Mouse (Mus musculus): ENCODE measurements at regions not wholly inside any gene's neighbourhood (a gene's known extent, or its start where the extent isn't known, plus 50 kb on each side); places are given as distances from the start of the nearest gene placed in this dataset.

GRCm38 (mm10) chr6:148599473-148599872 is 155.3 kb upstream of the Tmtc1 start:
- DNase-seq: no peak

GRCm38 (mm10) chr6:148598746-148599337 is 154.7 kb upstream of the Tmtc1 start:
- peak; percentile 20 for DNase-seq

DNA sequence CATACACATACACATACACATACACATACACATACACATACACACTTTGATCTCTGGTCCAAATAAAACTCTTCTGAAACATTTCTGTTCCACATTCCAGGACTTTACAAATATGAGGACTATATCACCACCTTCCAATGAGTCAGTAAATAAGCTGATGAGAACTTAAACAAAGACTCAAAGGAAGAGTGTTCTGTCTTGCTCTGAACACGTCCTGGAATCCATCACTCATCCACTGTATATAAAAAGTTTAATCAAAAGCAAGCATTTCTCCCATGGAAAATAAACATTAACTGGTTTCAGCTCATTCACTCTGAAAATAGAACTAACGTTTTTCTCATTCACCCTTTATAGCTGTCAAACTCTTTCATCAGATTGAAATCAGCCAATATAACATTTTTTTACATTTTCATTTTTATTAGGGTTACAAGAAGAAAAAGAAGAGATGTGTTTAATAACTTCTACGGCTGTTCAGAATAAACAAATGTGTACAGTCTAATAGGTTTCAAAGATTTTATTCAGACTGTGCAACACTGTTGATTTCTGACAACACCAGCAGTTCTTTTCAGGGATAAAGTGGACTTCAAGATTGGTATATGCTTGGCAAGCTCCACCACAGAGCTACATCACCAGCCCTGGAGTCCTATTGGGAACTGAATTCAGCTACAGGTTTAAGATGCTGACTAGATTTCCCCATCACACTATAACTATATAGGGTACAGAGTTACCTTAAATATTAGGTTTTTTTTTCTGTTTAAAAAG is 151.0 kb upstream of the Tmtc1 start:
- no peak for DNase-seq

DNA sequence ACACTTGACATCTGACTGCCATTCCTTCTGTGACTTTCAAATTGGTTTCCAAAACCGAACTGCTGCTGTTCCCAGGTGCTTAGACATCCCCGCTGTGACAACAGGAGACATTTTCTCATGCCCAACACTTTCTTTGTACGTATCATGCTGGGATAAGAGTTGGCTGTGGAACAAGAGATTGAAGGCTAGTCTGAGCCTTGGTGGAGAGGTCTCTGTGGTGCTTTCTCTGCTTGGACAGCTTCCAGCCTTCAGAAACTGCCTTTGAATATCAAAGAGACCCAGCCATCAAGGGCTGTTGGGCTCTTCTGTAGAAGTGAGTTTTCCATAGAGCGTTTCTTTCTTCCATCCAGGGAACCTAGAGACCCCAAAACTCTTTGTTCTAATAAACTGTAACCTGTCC is 144.8 kb upstream of the Tmtc1 start:
- DNase-seq: no peak

GRCm38 (mm10) chr6:148586439-148587321 is 142.5 kb upstream of the Tmtc1 start:
- DNase-seq: no peak

GRCm38 (mm10) chr6:148584126-148584525 is 139.9 kb upstream of the Tmtc1 start:
- no peak for DNase-seq

- DNase-seq: no peak
These were observed 134.1 kb upstream of the Tmtc1 start for GRCm38 (mm10) chr6:148578281-148578680.

DNA sequence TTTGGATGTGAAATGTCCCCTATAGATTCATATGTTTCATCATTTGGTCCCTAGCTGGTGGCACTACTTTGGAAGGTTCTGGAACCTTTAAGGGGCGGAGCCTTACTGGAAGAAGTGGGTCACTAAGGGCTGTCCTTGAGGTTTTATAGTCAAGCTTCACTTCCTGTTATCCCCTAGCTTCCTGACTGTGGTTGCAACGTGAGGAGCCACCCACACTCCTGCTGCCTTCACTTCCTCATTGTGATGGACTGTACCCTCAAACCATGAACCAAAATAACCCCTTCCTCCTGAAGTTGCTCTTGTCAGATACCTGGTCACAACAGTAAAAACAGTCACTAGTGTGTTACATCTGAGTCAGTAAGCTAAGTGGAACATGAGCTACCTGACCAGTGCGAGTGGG is 133.5 kb upstream of the Tmtc1 start:
- no peak for DNase-seq

- DNase-seq: no peak
These were observed 130.7 kb upstream of the Tmtc1 start for GRCm38 (mm10) chr6:148574742-148575453.

- DNase-seq: no peak
These were observed 128.0 kb upstream of the Tmtc1 start for GRCm38 (mm10) chr6:148572201-148572600.

GRCm38 (mm10) chr6:148571651-148572050 is 127.5 kb upstream of the Tmtc1 start:
- DNase-seq: no peak

DNA sequence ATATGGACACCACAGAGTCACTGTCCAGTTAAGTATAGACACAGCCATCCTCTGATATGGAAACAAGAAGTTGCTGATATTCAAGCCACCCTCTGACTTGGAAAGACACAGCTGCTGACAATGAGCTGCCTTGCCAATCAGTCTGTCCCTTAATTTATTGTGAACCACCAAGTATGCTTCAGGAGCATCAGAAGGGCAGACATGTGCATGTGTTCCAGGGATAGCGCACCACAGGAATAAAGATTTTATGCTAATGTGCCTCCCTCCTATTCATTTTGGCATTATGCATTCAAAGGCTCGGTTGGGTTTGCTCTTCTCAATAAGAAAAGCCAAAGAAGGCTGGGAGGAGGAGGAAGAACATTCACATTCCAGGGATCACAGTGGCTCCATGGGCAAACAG is 120.0 kb upstream of the Tmtc1 start:
- no peak for DNase-seq

DNA sequence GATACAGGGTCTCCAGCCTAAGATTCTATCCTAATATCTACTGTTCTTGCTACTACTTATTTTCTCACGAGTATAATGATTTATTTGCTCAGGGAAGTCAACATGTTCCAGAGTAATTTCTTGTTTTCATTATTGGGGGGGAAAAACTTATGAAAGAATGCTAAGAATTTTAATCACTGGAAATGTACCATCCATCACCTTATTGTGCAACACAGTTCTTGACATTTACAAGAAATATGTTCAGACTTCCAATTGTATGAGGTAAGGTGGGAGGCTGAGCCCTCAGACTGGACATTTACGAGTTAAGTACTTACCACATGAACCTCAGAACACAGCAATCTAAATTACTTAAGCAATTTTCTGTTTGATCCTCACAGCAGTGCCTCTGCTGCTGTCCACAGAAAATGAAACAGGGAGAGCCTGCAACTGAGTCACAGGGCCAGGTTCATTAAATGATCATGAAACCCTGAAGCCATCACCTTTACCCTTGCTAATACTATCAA is 118.1 kb upstream of the Tmtc1 start:
- DNase-seq: no peak

DNA sequence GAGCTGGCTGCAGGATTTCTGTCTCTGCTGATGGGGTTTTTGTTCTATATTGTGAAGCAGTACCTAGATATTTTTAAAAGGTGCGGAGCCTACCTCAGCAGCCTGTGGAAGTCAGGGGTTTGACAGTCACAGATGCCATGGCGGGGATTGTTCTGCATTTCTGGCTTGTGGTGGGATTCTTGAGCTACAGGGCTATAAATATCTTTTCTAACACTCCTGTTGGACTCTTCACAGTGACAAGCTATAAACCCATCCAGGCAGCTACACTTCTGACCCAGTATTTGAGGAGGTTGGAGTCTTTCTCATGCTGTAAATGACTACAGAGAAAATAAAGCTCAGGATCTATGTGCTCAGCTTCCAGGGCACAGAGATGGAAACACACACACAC is 112.3 kb upstream of the Tmtc1 start:
- no peak for DNase-seq

GRCm38 (mm10) chr6:148555651-148556483 is 111.7 kb upstream of the Tmtc1 start:
- no peak for DNase-seq

DNA sequence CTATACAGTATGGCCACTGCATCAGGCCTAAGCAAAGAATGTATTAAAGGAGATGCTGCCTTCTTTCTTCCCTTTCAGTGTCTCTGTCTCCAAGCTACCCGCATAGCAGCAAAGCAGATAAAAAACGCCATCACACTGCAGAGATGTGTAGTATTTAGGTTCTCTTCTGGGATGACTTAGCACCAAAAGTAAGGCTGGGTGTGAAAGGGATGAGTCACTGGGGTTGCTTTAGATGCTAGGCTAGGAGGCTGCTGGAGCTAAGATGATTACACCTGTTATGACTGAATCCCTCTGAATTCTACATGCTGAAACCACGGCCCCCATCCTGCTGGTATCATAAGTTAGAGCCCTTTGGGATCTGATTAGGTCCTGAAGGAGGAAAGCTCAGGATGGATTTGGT is 110.3 kb upstream of the Tmtc1 start:
- no peak for DNase-seq

GRCm38 (mm10) chr6:148553616-148554015 is 109.4 kb upstream of the Tmtc1 start:
- no peak for DNase-seq

GRCm38 (mm10) chr6:148551097-148551496 is 106.9 kb upstream of the Tmtc1 start:
- DNase-seq: no peak

- no peak for DNase-seq
These were observed 104.1 kb upstream of the Tmtc1 start for GRCm38 (mm10) chr6:148548138-148548778.

GRCm38 (mm10) chr6:148543047-148543446 is 98.9 kb upstream of the Tmtc1 start:
- DNase-seq: no peak

DNA sequence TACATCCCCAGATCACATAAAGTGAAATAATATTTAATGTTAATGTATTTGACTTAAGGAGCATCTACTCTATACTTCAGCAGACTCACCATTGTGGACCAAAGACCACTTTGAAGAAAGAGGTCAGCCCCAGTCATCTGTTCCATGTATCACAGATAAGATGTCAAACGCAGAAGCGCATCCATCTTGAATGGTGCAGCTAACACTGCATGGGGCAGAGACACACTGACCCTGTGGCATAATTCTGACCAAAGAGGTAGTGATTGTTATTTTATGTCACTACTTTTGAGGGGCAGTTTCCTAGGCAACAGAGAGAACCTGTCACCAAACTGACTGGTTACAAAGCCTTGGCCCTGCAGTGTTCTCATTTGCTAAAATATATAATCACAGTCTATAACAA is 97.8 kb upstream of the Tmtc1 start:
- DNase-seq: no peak

Measured in thymus, postnatal 14 days (tissue).